Mouse (Mus musculus) G1E-ER4 (cell line): ENCODE data around the gene Asap3. TPM values are rescaled to one million over a fixed set of nuclear protein-coding genes. Genes with fewer than 3 reads are reported as not detected.

ENCODE experiments used
- GATA1 ChIP-seq: IDR thresholded peaks from one replicate; pipeline ENCODE4 v1.8.0; 2012; ENCODE audit warnings: low read length, inconsistent platforms
- polyA plus RNA-seq: library from polyadenylated mRNA; stranded (reverse); fragments of >175 nt; gene quantifications from 2 replicates; pipeline ENCODE4 v1.2.3, GENCODE M21; 2012

The Asap3 gene
- polyA plus RNA-seq, 1 experiment, result 0.08 TPM

GRCm38 (mm10) chr4:136289918-136290780 is 84.0 kb downstream of the Asap3 start:
- TF ChIP-seq GATA1, result no peak

GRCm38 (mm10) chr4:136290781-136291595 is 84.8 kb downstream of the Asap3 start:
- no peak for TF ChIP-seq GATA1

GRCm38 (mm10) chr4:136291692-136292091 is 85.5 kb downstream of the Asap3 start:
- no peak for TF ChIP-seq GATA1

Other genes starting within 250 kb of the Asap3 start
- 25.8 and 31.1 TPM in 2 replicates for gene Gale, start 242.6 kb upstream of the Asap3 start, polyA plus RNA-seq
- gene Lypla2, start 233.7 kb upstream of the Asap3 start, polyA plus RNA-seq, result 245 and 299 TPM in 2 replicates
- 86.7 and 109 TPM in 2 replicates for gene Pithd1, start 219.1 kb upstream of the Asap3 start, polyA plus RNA-seq
- 7.7 and 8.3 TPM in 2 replicates for gene Eloa, start 184.6 kb upstream of the Asap3 start, polyA plus RNA-seq
- 1,675 and 1,773 TPM in 2 replicates for gene Rpl11, start 152.9 kb upstream of the Asap3 start, polyA plus RNA-seq
- 0.08 and 0.11 TPM in 2 replicates for gene Id3, start 62.9 kb upstream of the Asap3 start, polyA plus RNA-seq
- 42.9 and 49.6 TPM in 2 replicates for gene E2f2, start 34.0 kb upstream of the Asap3 start, polyA plus RNA-seq
- 0.14 and 0.36 TPM in 2 replicates for gene Tcea3, start 41.4 kb downstream of the Asap3 start, polyA plus RNA-seq
- gene Zfp46, start 78.3 kb downstream of the Asap3 start, polyA plus RNA-seq, result 4.2 and 4.8 TPM in 2 replicates
- 72.6 and 107 TPM in 2 replicates for gene Hnrnpr, start 104.6 kb downstream of the Asap3 start, polyA plus RNA-seq
- not detected in 2 replicates for gene Htr1d, start 217.2 kb downstream of the Asap3 start, polyA plus RNA-seq